Mouse (Mus musculus) lung, embryonic 14.5 days (tissue): ENCODE results near the gene Mthfd1l. TPM values are rescaled to one million over a fixed set of nuclear protein-coding genes. Genes with fewer than 3 reads are reported as not detected.
A peak's percentile ranks its signal among the peaks of the same experiment; 100 is the strongest.

Source experiments
- ATAC-seq: fragments of 200-750 bp; cut with Nextera tagmentation; 2 replicates; pipeline ENCODE4 v1.8.0; 2017; ENCODE audit warnings: mild to moderate bottlenecking, moderate TSS enrichment, moderate library complexity; ENCODE audit not compliant: insufficient read depth
- DNase-seq: peaks from one replicate; pipeline ENCODE4 v3.0.0-alpha.2; 2015
- H3K27ac ChIP-seq: fragments of 300-500 bp; sonication (generic); 2 replicates; pipeline ENCODE4 v1.5.1; 2014; ENCODE audit warnings: low read depth, mild to moderate bottlenecking, moderate library complexity
- H3K27me3 ChIP-seq: fragments of 300-500 bp; sonication (generic); 2 replicates; pipeline ENCODE4 v1.6.1; 2014; ENCODE audit warnings: low read length, control low read depth; ENCODE audit not compliant: insufficient read depth
- H3K36me3 ChIP-seq: fragments of 300-500 bp; sonication (generic); 2 replicates; pipeline ENCODE4 v1.6.1; 2014; ENCODE audit warnings: control low read depth; ENCODE audit not compliant: insufficient read depth
- H3K4me1 ChIP-seq: fragments of 300-500 bp; sonication (generic); 2 replicates; pipeline ENCODE4 v1.6.1; 2014; ENCODE audit warnings: antibody characterized with exemption, control low read depth; ENCODE audit not compliant: insufficient read depth
- H3K4me2 ChIP-seq: fragments of 300-500 bp; sonication (generic); 2 replicates; pipeline ENCODE4 v1.6.1; 2014; ENCODE audit warnings: mild to moderate bottlenecking
- H3K4me3 ChIP-seq: fragments of 300-500 bp; sonication (generic); 2 replicates; pipeline ENCODE4 v1.5.1; 2014; ENCODE audit warnings: low read depth, low read length
- H3K9ac ChIP-seq: fragments of 300-500 bp; sonication (generic); 2 replicates; pipeline ENCODE4 v1.6.1; 2014
- H3K9me3 ChIP-seq: fragments of 300-500 bp; sonication (generic); 2 replicates; pipeline ENCODE4 v1.6.1; 2016; ENCODE audit warnings: low read depth, low read length, control low read depth
- CTCF ChIP-seq: IDR thresholded peaks from 2 replicates; pipeline ENCODE4 v1.5.1; 2016; ENCODE audit warnings: antibody characterized with exemption, low read depth
- WGBS: fragments of 180-500 bp; shearing (Covaris S2); extraction: QIAGEN DNeasy Blood & Tissue Kit; methylation state at CpG from one replicate; pipeline ENCODE4 v1.1.7; 2014; 5-methylcytosine and 5-hydroxymethylcytosine counted together
- polyA plus RNA-seq: library from polyadenylated mRNA; unstranded; fragments of >200 nt; fragmentation: Nextera tagmentation; extraction: Ambion mirVana; gene quantifications from 2 replicates; pipeline ENCODE4 v1.2.1, GENCODE M21; 2014

Gene Mthfd1l
- polyA plus RNA-seq, 1 experiment from 2014 or later: 21.7 TPM

GRCm38 (mm10) chr10:3996170-3996876, 23.4 kb downstream of the Mthfd1l start:
- WGBS: 52% methylated on average over 15 of the region's 15 CpGs
- H3K4me2 ChIP-seq: no peak overlapping the region
- ATAC-seq (peak; percentile 79), DNase-seq (peak; percentile 91)
- no peaks in the 10 kb centered on the region for H3K27me3 ChIP-seq
- no peak overlapping the region for H3K4me3 ChIP-seq
- peak; percentile 84 for TF ChIP-seq CTCF
- H3K27ac ChIP-seq: no peak overlapping the region
- H3K9ac ChIP-seq: no peak overlapping the region
- peaks cover 36% of the 10 kb centered on the region for H3K36me3 ChIP-seq
- H3K9me3 ChIP-seq: no peaks in the 10 kb centered on the region
- H3K4me1 ChIP-seq: no peaks in the 10 kb centered on the region

- no peaks in the 10 kb centered on the region for H3K9me3 ChIP-seq
- H3K4me1 ChIP-seq: no peaks in the 10 kb centered on the region
- no peaks in the 10 kb centered on the region for H3K27me3 ChIP-seq
- TF ChIP-seq CTCF: no peak
- no peak overlapping the region for H3K4me3 ChIP-seq
- no peak for ATAC-seq
- no peak overlapping the region for H3K27ac ChIP-seq
- H3K36me3 ChIP-seq: peaks cover 26% of the 10 kb centered on the region; the same call in 1 of the 2 replicates
- WGBS: 71% methylated on average over 7 of the region's 7 CpGs
- no peak overlapping the region for H3K9ac ChIP-seq
- DNase-seq: peak; percentile 53
- H3K4me2 ChIP-seq: no peak overlapping the region
These were observed 25.0 kb downstream of the Mthfd1l start for GRCm38 (mm10) chr10:3997851-3998426.

- 95% methylated on average over 5 of the region's 5 CpGs for WGBS
- Histone ChIP-seq H3K4me2 (no peak overlapping the region), H3K9ac (no peak overlapping the region), H3K27me3 (no peaks in the 10 kb centered on the region), H3K4me1 (no peaks in the 10 kb centered on the region), H3K4me3 (no peak overlapping the region), H3K9me3 (no peaks in the 10 kb centered on the region), H3K27ac (no peak overlapping the region), H3K36me3 (peaks cover 10% of the 10 kb centered on the region; the same call in 1 of the 2 replicates)
- no peak for TF ChIP-seq CTCF
- ATAC-seq: no peak
- DNase-seq: no peak
These were observed 29.8 kb downstream of the Mthfd1l start for GRCm38 (mm10) chr10:4002711-4003110.

- no peak overlapping the region for H3K4me3 ChIP-seq
- H3K9ac ChIP-seq: no peak overlapping the region
- 66% methylated on average over 7 of the region's 7 CpGs for WGBS
- DNase-seq (no peak), ATAC-seq (no peak)
- TF ChIP-seq CTCF: no peak
- peaks cover 13% of the 10 kb centered on the region; the same call in 1 of the 2 replicates for H3K36me3 ChIP-seq
- H3K27me3 ChIP-seq: no peaks in the 10 kb centered on the region
- no peaks in the 10 kb centered on the region for H3K4me1 ChIP-seq
- no peaks in the 10 kb centered on the region for H3K9me3 ChIP-seq
- H3K27ac ChIP-seq: peak overlapping the region; percentile 73
- no peak overlapping the region for H3K4me2 ChIP-seq
These were observed 32.3 kb downstream of the Mthfd1l start for GRCm38 (mm10) chr10:4005191-4005590.

GRCm38 (mm10) chr10:4006296-4007015, 33.5 kb downstream of the Mthfd1l start:
- Histone ChIP-seq H3K4me2 (no peak overlapping the region), H3K9me3 (no peaks in the 10 kb centered on the region), H3K4me1 (no peaks in the 10 kb centered on the region), H3K4me3 (no peak overlapping the region), H3K27ac (peak overlapping the region; percentile 92), H3K9ac (no peak overlapping the region), H3K27me3 (no peaks in the 10 kb centered on the region), H3K36me3 (peaks cover 9% of the 10 kb centered on the region; the same call in 1 of the 2 replicates)
- peak; percentile 92 for DNase-seq
- 28% methylated on average over 7 of the region's 7 CpGs for WGBS
- TF ChIP-seq CTCF: no peak
- ATAC-seq: peak; percentile 99

GRCm38 (mm10) chr10:4022628-4023303, 49.8 kb downstream of the Mthfd1l start:
- TF ChIP-seq CTCF: no peak
- no peaks in the 10 kb centered on the region for H3K9me3 ChIP-seq
- H3K4me3 ChIP-seq: no peak overlapping the region
- H3K27ac ChIP-seq: peak overlapping the region; percentile 12; the same call in 1 of the 2 replicates
- DNase-seq (peak; percentile 87), ATAC-seq (peak; percentile 86)
- WGBS: 50% methylated on average over 14 of the region's 14 CpGs
- no peaks in the 10 kb centered on the region for H3K27me3 ChIP-seq
- 0 out of 2 replicates have a peak, but pooled peaks cover 5% of the 10 kb centered on the region for H3K4me1 ChIP-seq
- no peak overlapping the region for H3K9ac ChIP-seq
- no peak overlapping the region for H3K4me2 ChIP-seq
- peaks cover 26% of the 10 kb centered on the region; the same call in 1 of the 2 replicates for H3K36me3 ChIP-seq

GRCm38 (mm10) chr10:4026616-4027015, 53.7 kb downstream of the Mthfd1l start:
- Histone ChIP-seq H3K27ac (no peak overlapping the region), H3K36me3 (peaks cover 23% of the 10 kb centered on the region), H3K4me3 (no peak overlapping the region), H3K9ac (no peak overlapping the region), H3K4me2 (no peak overlapping the region), H3K27me3 (no peaks in the 10 kb centered on the region), H3K4me1 (peaks cover 10% of the 10 kb centered on the region; the same call in 1 of the 2 replicates), H3K9me3 (no peaks in the 10 kb centered on the region)
- DNase-seq (no peak), ATAC-seq (no peak)
- TF ChIP-seq CTCF: no peak
- WGBS: 83% methylated on average over 4 of the region's 4 CpGs
